Mouse (Mus musculus) splenic B cell, adult 2 months (primary cell): ENCODE data around the gene Ankrd24.
A peak's percentile ranks its signal among the peaks of the same experiment; 100 is the strongest.

Source experiments
- DNase-seq: peaks from one replicate; pipeline ENCODE4 v3.0.0-alpha.2; 2011; ENCODE audit warnings: low read depth, low spot score
- H3K27me3 ChIP-seq: 2 replicates; pipeline ENCODE4 v1.6.1; 2012; ENCODE audit warnings: mild to moderate bottlenecking, low read length, moderate library complexity, mixed read lengths; ENCODE audit not compliant: control insufficient read depth, poor library complexity, insufficient read depth, severe bottlenecking
- H3K36me3 ChIP-seq: 2 replicates; pipeline ENCODE4 v1.6.1; 2012; ENCODE audit warnings: mild to moderate bottlenecking, low read length, moderate library complexity, mixed read lengths; ENCODE audit not compliant: control insufficient read depth, poor library complexity, insufficient read depth, severe bottlenecking

The Ankrd24 gene

DNA sequence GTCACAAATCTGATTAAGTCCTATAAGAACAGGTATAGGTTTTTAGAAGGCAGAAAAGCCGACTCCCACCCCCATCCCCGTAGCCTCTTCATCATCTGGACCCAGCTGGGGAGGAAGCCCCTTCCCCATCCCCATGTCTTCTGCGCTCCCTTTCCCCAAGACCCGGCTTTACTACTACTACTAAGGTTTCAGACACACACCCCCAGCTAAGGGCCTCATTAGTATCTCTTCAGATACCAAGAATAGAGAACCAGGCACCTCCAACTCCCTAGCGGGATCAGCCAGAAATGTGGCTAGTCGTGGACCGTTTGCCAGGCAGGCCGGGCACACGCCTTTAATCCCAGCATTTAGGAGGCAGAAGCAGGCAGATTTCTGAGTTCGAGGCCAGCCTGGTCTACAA is 28.2 kb upstream of the Ankrd24 start:
- Histone ChIP-seq H3K27me3 (no peaks in the 10 kb centered on the region), H3K36me3 (no peaks in the 10 kb centered on the region)
- DNase-seq = no peak

DNA sequence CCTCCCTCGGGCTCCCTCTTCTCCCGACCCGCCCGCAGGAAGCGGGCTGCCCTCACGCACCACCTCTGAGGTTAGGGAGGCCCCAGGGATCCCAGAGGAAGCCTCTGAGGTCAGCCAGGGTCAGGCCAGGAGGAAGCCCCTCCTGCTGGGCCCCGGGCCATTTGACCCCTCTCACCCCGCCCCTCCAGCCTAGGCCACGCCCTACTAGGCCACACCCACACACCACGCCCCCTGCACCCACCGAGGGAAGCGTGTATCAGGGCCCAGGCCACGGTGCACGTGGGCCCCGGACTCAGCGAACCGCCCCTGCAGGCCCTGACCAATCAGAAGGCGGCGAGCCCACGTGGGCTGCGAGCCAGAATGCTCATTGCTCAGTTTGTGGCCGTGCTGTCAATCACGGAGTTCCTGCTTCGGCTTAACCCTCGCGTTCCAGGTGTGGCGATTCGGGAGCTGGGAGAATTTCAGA is 27.6 kb upstream of the Ankrd24 start, which contains the start of gene Tle6:
TSS of gene Tle6 (minus strand) at position 336 of the 466 bp plus-strand sequence.
- DNase-seq = peak; percentile 95
- no peaks in the 10 kb centered on the region for H3K36me3 ChIP-seq
- no peaks in the 10 kb centered on the region for H3K27me3 ChIP-seq

DNA sequence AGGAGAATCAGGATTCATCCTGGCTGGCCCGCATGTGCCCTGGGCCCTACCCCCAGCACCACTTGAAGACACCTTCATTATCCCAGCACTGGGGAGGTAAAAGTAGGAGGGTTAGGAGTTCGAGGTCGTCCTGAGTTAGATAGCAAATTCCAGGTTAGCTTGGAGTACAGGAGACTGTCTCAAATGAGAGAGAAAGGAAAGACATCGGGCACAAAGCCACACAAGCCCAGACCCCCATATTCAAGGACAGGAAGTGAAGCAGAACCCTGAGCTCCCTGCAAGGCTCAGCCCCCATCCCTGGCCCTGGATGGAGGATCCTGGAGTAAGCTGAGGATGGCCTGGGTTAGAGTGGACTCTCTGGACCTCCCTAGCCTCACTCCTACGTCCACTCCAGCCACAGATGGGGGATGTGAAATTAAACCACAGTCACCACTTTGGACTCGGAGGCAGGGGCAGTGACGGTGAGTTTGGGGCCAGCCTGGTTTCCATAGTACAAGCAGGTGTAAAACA is 26.9 kb upstream of the Ankrd24 start:
- Histone ChIP-seq H3K36me3 (no peaks in the 10 kb centered on the region), H3K27me3 (no peaks in the 10 kb centered on the region)
- no peak for DNase-seq

DNA sequence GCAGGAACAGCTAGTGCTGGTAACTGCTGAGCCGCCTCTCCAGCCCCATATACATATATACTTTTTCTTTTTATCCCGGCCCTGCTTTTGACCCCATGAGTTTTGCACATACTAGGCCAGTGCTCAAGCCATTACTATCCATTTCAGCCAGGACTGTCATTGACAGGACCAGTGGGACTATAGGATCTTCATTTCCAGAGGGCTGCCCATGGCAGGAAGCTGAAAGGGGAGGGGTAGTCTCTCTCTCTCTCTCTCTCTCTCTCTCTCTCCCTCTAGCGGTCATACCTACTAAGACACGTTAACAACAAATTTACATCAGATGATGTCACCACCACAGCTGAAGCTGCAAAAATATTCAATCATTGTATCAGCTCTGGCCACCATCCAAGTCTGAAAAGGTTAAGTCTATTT is 25.6 kb upstream of the Ankrd24 start:
- Histone ChIP-seq H3K27me3 (no peaks in the 10 kb centered on the region), H3K36me3 (no peaks in the 10 kb centered on the region)
- peak; percentile 79 for DNase-seq

DNA sequence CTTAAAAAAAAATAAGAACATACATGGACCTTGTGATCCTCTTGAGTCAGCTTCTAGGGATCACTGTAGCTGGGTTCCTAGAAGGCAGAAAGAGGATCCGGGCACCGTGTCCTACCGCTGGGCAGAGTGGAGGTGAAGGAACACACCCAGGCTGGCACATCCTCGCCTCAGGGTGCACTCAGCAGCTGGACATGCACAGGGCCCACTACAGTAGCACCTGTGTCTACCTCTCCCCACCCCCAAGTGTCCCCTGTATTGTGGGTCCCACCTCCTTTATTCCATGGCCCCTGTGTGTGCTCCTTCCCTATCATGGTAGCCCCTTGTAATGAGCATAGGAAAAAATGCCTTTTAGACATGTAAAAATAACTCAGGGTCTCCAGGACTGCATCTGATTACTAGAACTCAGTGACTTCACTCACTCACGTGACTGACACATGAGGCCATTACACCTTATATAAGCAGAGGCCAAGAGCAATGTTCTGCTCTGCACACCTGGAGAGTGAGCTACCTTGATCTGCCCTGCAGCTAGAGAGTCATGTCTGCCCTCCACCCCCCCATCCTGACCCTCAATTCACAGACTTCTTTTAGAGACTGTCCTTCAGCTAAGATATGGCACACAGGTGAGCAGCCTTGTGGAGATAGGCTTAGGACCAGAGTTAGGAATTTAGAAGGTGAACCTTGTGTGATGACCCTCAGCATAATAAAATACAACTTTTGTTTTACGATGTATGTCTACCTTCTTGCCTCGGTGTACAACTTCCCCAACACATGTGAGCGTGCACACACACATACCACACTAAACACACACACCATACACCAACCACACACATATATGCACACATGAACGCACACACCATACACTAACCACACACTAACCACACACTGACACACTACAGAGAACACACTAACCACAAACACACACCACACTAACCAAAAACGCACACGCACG is 24.0 kb upstream of the Ankrd24 start:
- no peaks in the 10 kb centered on the region for H3K27me3 ChIP-seq
- H3K36me3 ChIP-seq = no peaks in the 10 kb centered on the region
- peak; percentile 39 for DNase-seq

DNA sequence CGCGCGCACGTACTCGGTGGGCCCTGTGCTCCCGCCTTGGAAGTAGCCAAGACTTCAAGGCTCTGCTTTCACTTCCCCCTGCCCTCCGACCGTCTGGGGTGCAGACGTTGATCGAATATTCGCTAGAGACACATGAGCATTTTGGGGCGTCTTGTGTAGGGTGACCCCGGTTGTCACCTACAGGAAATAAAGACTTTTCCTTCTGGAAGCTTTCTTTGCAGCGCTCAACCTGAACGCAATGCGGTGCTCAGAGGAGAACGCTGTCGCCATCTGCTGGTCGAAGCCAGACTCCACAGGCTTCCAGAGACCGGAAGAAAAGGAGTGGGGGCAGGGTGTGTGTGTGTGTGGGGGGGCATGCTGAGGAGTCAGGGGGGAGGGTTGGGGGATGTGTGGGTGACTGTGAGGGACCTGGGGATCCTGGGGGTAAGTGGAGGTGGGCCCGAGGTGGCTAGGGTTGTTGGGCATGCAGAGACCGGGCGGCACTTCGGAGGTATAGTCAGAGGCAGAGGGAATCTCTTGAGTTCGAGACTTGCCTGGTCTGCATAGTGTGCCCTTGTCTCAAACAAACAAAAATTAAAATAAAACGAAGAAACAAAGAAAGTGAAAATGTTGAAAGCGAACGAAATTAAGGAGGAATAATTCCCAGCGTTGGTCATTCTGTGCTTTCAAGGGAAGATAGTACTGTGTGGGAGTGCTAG is 23.2 kb upstream of the Ankrd24 start:
- Histone ChIP-seq H3K36me3 (no peaks in the 10 kb centered on the region), H3K27me3 (no peaks in the 10 kb centered on the region)
- DNase-seq = peak; percentile 90

DNA sequence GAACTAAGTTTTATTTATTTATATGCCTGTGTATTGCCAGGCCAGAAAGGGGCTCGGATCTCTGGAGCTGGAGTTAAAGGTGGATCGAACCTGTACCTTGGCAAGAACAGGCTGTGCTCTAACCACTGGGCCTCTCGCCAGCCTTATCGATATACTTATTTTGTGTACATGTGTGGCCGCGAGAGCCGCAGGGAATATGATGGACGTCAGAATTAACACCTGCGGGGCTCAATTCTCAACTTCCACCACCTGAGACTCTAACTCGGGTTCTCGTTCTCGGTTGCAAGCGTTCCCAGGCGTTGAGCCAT is 22.7 kb upstream of the Ankrd24 start:
- Histone ChIP-seq H3K36me3 (no peaks in the 10 kb centered on the region), H3K27me3 (no peaks in the 10 kb centered on the region)
- DNase-seq = no peak

DNA sequence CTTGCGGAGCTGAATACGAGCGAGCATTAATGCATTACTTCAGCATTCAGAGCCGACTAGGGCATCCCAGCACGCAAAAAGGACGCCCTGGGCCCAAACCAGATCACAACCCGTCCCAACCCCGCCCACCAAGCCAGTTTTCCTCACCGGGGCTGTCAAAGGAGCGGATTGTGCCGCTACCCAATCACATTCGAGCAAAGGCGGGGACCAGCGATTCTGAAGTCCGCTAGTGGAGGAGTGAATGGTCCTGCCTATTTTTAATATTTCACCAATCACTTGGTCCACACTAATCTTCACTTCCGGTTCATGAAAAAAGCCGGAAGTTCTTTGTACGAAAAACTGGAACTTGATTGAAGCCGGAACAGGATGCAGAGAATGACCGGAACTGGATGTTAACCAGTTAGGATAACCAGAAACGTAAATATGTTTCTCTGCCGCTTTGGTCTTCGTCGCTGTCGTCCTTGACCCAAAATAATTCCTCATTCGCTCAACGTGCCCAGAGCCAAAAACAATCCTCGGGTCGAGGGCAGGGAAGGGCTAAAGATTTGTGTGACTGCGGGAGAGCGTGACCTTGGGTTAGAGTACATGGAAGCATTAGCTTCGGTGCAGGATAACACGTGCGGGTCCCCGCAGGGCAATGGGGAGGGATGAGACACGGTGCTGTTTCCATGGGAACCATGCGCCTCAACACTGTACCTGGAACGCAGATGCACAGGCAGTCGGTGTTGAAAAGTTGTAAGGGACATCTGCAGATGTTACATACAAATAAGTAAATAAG is 22.2 kb upstream of the Ankrd24 start, which contains the start of gene BC025920:
TSS of gene BC025920 (plus strand) at position 297 of the 778 bp plus-strand sequence.
- H3K27me3 ChIP-seq = no peaks in the 10 kb centered on the region
- peak; percentile 95 for DNase-seq

DNA sequence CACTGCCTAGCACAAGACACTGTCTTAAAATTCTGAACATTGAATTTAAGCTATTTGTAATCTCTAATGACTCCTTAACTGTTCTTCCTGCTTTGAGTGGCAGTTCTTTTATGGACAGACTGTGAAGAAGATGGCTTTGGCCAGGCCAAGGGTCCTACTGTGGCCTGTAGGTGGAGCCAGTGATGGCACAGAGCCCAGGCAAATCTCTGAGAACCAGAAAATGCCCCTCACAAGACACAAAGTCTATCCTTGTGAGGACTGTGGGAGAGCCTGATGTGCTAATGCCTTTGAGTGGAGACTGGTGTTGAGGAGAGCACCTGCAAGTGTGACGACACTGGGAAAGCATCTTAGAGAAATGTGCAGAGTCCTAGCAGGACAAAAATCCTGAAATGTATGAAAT is 20.0 kb upstream of the Ankrd24 start:
- Histone ChIP-seq H3K36me3 (no peaks in the 10 kb centered on the region), H3K27me3 (no peaks in the 10 kb centered on the region)
- peak; percentile 31 for DNase-seq

More for the DNA sequence above, 22.2 kb upstream of the Ankrd24 start, which contains the start of gene BC025920:
- H3K36me3 ChIP-seq = no peaks in the 10 kb centered on the region

DNA sequence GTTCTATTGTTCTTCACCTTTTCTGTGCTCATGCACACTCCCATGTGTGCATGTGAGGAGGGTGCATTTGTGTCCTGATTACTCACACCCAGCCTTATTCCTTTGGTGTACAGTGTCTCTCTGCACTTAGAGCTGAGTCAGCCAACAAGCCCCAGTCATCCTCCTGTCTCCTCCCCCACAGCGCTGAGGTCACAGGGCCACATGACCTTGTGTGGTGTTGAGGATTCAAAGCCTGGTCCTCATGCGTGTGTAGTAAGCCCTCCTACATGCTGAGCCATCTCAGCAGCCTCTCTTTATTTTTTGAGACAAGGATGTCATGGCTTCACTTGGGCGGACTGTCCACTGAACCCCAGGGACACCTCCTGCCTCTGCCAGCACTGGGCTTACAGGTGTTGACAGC is 15.6 kb upstream of the Ankrd24 start:
- Histone ChIP-seq H3K36me3 (no peaks in the 10 kb centered on the region), H3K27me3 (no peaks in the 10 kb centered on the region)
- DNase-seq = no peak

DNA sequence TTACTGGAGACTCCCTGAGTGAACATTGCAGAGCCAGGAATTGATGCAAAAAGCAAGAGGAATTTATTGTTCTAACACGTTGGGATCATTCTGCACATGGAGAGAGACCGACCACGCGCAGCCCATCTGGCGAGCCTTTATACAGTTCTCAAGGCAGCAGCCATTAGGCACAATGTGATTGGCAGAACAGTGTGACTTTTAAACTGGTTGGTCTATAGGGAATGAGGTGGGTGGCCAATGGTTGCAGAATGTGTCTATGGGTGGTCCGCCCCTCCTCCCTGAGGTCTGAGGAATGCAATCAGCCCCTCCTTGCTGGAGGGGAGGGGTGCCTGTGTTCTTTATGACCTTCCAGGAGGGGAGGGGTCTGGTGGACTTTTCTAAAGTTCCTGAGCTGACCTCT is 12.9 kb upstream of the Ankrd24 start:
- DNase-seq = no peak
- H3K27me3 ChIP-seq = no peaks in the 10 kb centered on the region

DNA sequence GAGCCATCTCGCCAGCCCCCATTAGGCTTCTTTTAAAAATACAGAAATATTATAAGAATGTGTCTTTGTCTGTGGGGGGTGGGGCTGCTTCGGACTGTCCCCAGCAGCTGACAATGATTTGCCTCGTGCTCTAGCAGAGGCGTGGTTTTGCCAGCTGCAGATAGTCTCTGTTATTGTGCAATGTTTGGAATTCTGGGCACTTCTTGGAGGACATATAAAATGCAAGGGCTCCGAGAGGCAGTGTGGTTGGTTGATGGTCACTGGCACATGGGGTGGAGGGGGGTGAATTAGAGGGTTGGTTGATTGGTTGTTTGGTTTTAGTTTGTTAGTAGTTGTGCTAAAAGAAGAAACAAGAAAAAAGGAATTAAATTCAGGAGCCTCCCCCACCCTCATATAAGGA is 8.4 kb upstream of the Ankrd24 start:
- H3K27me3 ChIP-seq = no peaks in the 10 kb centered on the region
- H3K36me3 ChIP-seq = no peaks in the 10 kb centered on the region
- DNase-seq = no peak

More for the DNA sequence above, 12.9 kb upstream of the Ankrd24 start:
- H3K36me3 ChIP-seq = no peaks in the 10 kb centered on the region

DNA sequence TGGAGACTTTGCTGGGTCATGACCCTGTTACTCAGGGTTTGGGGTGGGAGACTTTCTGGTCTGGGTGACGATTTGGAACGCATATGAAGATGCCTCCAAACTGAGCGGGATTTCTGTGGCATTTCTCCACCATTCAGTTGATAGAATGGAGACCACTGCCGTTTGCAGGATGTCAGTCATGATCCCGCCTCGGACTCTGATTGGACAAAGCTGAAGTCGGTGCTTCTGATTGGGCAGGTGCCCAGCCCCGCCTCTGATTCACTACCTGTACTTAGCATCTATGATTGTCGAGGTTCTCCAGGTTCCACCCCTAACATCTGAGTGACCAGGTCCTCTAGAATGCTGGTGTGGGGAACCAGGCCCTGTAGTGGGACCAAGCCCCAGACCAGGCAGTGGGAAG is 7.6 kb upstream of the Ankrd24 start:
- no peak for DNase-seq
- Histone ChIP-seq H3K27me3 (no peaks in the 10 kb centered on the region), H3K36me3 (no peaks in the 10 kb centered on the region)

DNA sequence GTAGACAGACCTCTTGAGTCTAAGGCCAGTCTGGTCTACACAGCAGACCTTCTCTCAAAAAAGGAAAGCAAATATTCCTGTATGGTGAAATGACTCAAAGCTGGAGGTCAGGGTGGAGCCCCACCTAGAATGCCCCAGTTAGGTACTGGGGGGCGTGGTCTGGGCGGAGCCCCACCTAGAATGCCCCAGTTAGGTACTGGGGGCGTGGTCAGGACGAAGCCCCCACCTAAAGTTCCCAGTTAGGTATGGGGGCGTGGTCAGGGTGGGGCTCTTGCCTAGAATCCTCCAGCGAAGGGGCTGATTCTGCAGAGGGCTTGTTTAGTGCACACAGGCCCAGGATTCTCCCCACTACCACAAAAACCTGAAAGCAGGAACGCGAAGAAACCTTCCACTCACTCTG is 4.9 kb upstream of the Ankrd24 start:
- no peaks in the 10 kb centered on the region for H3K27me3 ChIP-seq
- H3K36me3 ChIP-seq = no peaks in the 10 kb centered on the region
- DNase-seq = no peak
